Mouse (Mus musculus): ENCODE results near the gene Rnf223. TPM values are rescaled to one million over a fixed set of nuclear protein-coding genes. Genes with fewer than 3 reads are reported as not detected.
A peak's percentile ranks its signal among the peaks of the same experiment; 100 is the strongest.
"Not testable (repeated sequence)": the region's sequence is repeated elsewhere in the genome, so short reads cannot be mapped to it uniquely, and the experiment has no call there.

Rnf223 gene
- total RNA-seq, 1 experiment: 1.7 TPM

DNA sequence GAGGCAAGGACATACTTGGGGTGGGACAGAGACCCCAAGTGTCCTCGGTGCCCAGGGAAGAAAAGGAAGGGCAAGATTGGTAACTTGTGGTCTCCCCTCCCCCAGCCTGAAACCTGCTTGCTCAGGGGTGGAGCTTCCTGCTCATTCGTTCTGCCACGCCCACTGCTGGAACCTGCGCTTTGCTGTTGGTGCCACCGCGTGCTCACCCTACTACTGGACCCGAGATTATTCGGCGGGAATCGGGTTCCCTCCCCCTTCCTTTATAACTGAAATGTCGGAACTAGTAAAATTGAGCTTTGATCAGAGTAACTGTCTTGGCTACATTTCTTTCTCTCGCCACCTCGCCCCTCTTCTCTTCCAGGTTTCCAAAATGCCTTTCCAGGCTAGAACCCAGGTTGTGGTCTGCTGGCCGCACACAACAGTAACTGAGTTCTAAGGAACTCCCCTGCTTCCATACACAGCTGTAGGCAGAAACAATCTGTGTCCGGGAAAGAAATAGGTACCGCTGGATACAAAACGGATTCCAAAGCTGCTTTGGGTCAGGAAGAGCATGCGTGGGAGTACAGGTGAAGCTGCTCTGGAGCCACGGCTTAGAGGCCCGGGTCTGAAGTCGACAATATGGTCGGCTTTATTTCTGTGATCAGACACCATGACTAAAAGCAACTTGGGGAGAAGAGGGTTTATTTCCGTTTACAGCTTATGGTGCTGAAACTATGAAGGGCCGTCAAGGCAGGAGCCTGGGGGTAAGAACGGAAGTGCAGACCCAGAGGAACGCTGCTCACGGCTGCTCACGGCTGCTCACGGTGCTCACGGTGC is 6.2 kb downstream of the Rnf223 start:
- no peak overlapping the region for H3K27ac ChIP-seq (ENCODE audit: insufficient read depth, low read depth, low read length, poor library complexity, severe bottlenecking)
- DNase-seq (ENCODE audit: low read depth, low spot score): no peak
- TF ChIP-seq CHD2 (IDR thresholded peaks at IDR 0.05; ENCODE audit: low read depth, low read length) (no peak), MAFK (IDR thresholded peaks at IDR 0.05; ENCODE audit: insufficient read depth, low read depth, low read length) (no peak), ZNF384 (IDR thresholded peaks at IDR 0.05; ENCODE audit: low read depth, low read length) (no peak), HCFC1 (IDR thresholded peaks at IDR 0.05; ENCODE audit: borderline replicate concordance, insufficient read depth, low read length) (no peak), ZC3H11A (IDR thresholded peaks at IDR 0.05; ENCODE audit: borderline replicate concordance, low read depth, low read length) (no peak)
- H3K4me1 ChIP-seq (ENCODE audit: control insufficient read depth in 2 of 2, insufficient read depth in 2 of 2, low read length in 2 of 2, poor library complexity in 1 of 2): peaks cover 5 to 13% of the 10 kb centered on the region in 2 experiments; a peak in 2 of 4 replicates
- H3K9ac ChIP-seq (ENCODE audit: insufficient read depth, low read depth, low read length, poor library complexity, severe bottlenecking): peak overlapping the region; percentile 38; the same call in 1 of the 2 replicates
- in situ Hi-C loops (cut with MboI; ENCODE audit: low sequenced_read_pairs in 2 of 2, unreplicated experiment in 2 of 2): no loop called here
- no peaks in the 10 kb centered on the region for H3K9me3 ChIP-seq (ENCODE audit: control insufficient read depth, insufficient read depth, low read depth, low read length)
- peak overlapping the region in 1 of 2 experiments; percentile 21; a peak in 1 of 4 replicates for H3K4me3 ChIP-seq (ENCODE audit: insufficient read depth in 1 of 2, low read depth in 1 of 2, low read length in 2 of 2, poor library complexity in 1 of 2, severe bottlenecking in 1 of 2)
- H3K36me3 ChIP-seq (ENCODE audit: control insufficient read depth, insufficient read depth, low read length, poor library complexity, severe bottlenecking): no peaks in the 10 kb centered on the region

DNA sequence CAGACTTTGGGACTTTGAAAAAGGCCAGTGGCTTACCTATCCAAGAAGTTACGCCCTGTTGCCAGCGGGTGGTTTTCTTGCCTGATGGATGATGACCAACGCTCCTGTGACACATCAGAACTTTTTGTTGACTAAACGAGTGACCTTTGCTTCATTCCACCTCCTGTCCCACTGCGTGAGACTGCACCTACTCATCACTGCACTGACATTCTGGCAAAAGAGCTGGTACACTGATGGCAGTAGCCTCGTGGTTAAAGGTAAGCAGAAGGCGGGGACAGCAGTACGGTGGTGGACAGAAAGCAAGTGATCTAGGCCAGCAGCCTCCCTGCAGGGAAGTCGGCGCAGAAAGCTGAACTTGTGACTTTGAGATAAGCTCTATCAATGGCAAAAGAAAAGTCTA is 20.6 kb downstream of the Rnf223 start:
- H3K36me3 ChIP-seq (ENCODE audit: control insufficient read depth, insufficient read depth, low read length, poor library complexity, severe bottlenecking); in situ Hi-C loops (cut with MboI; ENCODE audit: low sequenced_read_pairs in 2 of 2, unreplicated experiment in 2 of 2); H3K4me3 ChIP-seq (ENCODE audit: insufficient read depth in 1 of 2, low read depth in 1 of 2, low read length in 2 of 2, poor library complexity in 1 of 2, severe bottlenecking in 1 of 2); H3K4me1 ChIP-seq (ENCODE audit: control insufficient read depth in 2 of 2, insufficient read depth in 2 of 2, low read length in 2 of 2, poor library complexity in 1 of 2); H3K9ac ChIP-seq (ENCODE audit: insufficient read depth, low read depth, low read length, poor library complexity, severe bottlenecking); H3K27ac ChIP-seq (ENCODE audit: insufficient read depth, low read depth, low read length, poor library complexity, severe bottlenecking); DNase-seq (ENCODE audit: low read depth, low spot score); H3K9me3 ChIP-seq (ENCODE audit: control insufficient read depth, insufficient read depth, low read depth, low read length): not testable (repeated sequence)

DNA sequence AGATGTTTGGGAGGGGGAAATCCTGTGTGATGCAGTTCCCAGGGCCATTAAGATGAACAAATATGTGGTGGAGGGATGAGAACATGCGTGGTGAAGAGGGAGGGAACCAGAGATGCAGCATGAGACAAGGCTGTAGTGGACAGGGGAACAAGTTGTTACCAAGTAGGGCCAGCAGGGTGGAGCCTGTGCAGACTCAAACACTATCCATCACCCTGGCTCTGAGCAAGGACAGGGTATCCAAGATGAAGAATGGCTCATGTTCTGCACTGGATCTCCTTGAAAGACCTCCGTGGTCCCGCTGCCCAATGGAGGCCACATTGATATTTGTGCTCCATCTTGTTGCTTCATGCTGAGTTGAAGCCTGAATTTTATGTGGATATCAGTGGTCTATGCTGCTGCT is 24.5 kb downstream of the Rnf223 start:
- in situ Hi-C loops (cut with MboI; ENCODE audit: low sequenced_read_pairs in 2 of 2, unreplicated experiment in 2 of 2): no loop called here

DNA sequence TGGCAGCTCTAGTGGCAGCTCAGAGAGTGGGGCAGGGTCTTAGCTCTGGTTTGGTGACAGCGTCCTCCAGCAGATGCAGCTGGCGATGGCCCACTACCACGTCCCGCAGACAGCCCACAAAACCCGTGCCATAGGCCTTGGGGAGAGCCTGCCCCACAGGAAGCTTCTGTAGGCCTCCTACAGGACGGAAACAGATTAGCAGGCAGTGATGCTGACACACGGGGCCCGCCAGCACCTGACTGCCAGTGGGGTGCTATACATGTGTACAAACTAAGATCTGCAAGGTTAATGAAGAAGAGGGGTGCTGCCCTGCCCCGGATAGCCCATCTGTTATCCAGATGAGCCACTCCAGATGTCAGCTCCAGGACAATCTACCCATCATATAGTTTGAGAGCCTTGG is 36.2 kb downstream of the Rnf223 start:
- TF ChIP-seq ZNF384 (IDR thresholded peaks at IDR 0.05; ENCODE audit: low read depth, low read length) (no peak), CHD2 (IDR thresholded peaks at IDR 0.05; ENCODE audit: low read depth, low read length) (no peak), ZC3H11A (IDR thresholded peaks at IDR 0.05; ENCODE audit: borderline replicate concordance, low read depth, low read length) (no peak), MAFK (IDR thresholded peaks at IDR 0.05; ENCODE audit: insufficient read depth, low read depth, low read length) (no peak), HCFC1 (IDR thresholded peaks at IDR 0.05; ENCODE audit: borderline replicate concordance, insufficient read depth, low read length) (no peak)
- H3K9me3 ChIP-seq (ENCODE audit: control insufficient read depth, insufficient read depth, low read depth, low read length): peaks cover 5% of the 10 kb centered on the region; the same call in 1 of the 2 replicates
- H3K4me1 ChIP-seq (ENCODE audit: control insufficient read depth in 2 of 2, insufficient read depth in 2 of 2, low read length in 2 of 2, poor library complexity in 1 of 2): no peaks in the 10 kb centered on the region
- H3K9ac ChIP-seq (ENCODE audit: insufficient read depth, low read depth, low read length, poor library complexity, severe bottlenecking): no peak overlapping the region
- H3K4me3 ChIP-seq (ENCODE audit: insufficient read depth in 1 of 2, low read depth in 1 of 2, low read length in 2 of 2, poor library complexity in 1 of 2, severe bottlenecking in 1 of 2): no peak overlapping the region
- H3K36me3 ChIP-seq (ENCODE audit: control insufficient read depth, insufficient read depth, low read length, poor library complexity, severe bottlenecking): peaks cover 77% of the 10 kb centered on the region
- DNase-seq (ENCODE audit: low read depth, low spot score): no peak
- no peak overlapping the region for H3K27ac ChIP-seq (ENCODE audit: insufficient read depth, low read depth, low read length, poor library complexity, severe bottlenecking)
- in situ Hi-C loops (cut with MboI; ENCODE audit: low sequenced_read_pairs in 2 of 2, unreplicated experiment in 2 of 2): no loop called here

More for the DNA sequence above, 24.5 kb downstream of the Rnf223 start:
- Histone ChIP-seq H3K4me1 (ENCODE audit: control insufficient read depth in 2 of 2, insufficient read depth in 2 of 2, low read length in 2 of 2, poor library complexity in 1 of 2) (no peaks in the 10 kb centered on the region), H3K4me3 (ENCODE audit: insufficient read depth in 1 of 2, low read depth in 1 of 2, low read length in 2 of 2, poor library complexity in 1 of 2, severe bottlenecking in 1 of 2) (no peak overlapping the region), H3K27ac (ENCODE audit: insufficient read depth, low read depth, low read length, poor library complexity, severe bottlenecking) (no peak overlapping the region), H3K9me3 (ENCODE audit: control insufficient read depth, insufficient read depth, low read depth, low read length) (peaks cover 5% of the 10 kb centered on the region; the same call in 1 of the 2 replicates), H3K9ac (ENCODE audit: insufficient read depth, low read depth, low read length, poor library complexity, severe bottlenecking) (no peak overlapping the region), H3K36me3 (ENCODE audit: control insufficient read depth, insufficient read depth, low read length, poor library complexity, severe bottlenecking) (no peaks in the 10 kb centered on the region)
- TF ChIP-seq HCFC1 (IDR thresholded peaks at IDR 0.05; ENCODE audit: borderline replicate concordance, insufficient read depth, low read length) (no peak), CHD2 (IDR thresholded peaks at IDR 0.05; ENCODE audit: low read depth, low read length) (no peak), ZNF384 (IDR thresholded peaks at IDR 0.05; ENCODE audit: low read depth, low read length) (no peak), MAFK (IDR thresholded peaks at IDR 0.05; ENCODE audit: insufficient read depth, low read depth, low read length) (no peak), ZC3H11A (IDR thresholded peaks at IDR 0.05; ENCODE audit: borderline replicate concordance, low read depth, low read length) (no peak)
- no peak for DNase-seq (ENCODE audit: low read depth, low spot score)
